Mouse (Mus musculus): ENCODE data around the gene Bag5. TPM values are rescaled to one million over a fixed set of nuclear protein-coding genes. Genes with fewer than 3 reads are reported as not detected.

The Bag5 gene
- 70.8 and 71.5 TPM in 2 replicates for polyA plus RNA-seq (2015; fragmentation: Nextera tagmentation; extraction: Ambion mirVana)

DNA sequence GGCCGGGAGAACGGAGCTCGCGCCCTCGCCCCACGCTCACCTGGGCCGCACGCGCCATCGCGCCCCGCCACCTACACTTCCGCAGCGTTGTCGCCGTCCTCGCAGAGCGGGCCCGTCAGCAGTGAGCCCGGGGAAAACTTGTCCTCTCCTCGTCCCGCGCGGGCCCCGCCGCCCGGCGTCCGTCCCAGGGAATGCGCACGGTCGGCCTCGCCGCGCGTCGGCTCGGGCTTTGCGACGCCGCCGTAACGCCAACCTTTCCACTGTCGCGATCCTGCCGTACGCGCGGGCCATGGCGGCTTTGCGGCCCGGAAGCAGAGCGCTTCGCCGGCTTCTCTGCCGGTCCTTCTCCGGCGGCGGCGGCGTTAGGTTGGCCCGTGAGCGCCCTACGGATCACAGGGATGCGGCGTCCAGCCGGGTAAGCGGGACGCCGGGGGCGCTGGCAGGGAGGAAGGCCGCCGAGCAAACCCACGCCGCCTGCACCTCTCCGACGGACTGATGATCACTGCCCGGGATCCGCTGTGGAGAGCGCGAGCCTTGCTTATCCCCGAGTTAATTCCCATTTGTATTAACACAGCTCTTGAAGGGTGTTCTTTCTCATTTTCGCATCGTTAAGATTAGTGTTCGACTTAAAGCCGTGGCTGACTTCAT is at the start of gene Bag5, which contains the start of gene Apopt1:
Gene Bag5 (minus strand): TSS at position 254 of the 648 bp plus-strand sequence.
Gene Apopt1 (plus strand): TSS at position 258 of the 648 bp plus-strand sequence.
- no peaks in the 10 kb centered on the region for H3K27me3 ChIP-seq (replicated peaks; ENCODE audit: control insufficient read depth, insufficient read depth, low read length)
- H3K9me3 ChIP-seq (ENCODE audit: control insufficient read depth, low read length), result no peaks in the 10 kb centered on the region
- H3K9ac ChIP-seq (replicated peaks; ENCODE audit: low read depth, low read length), result peak within 1 kb of the TSS; percentile 68
- H3K4me3 ChIP-seq (replicated peaks; ENCODE audit: low read length), result peak within 1 kb of the TSS; percentile 69
- peaks cover 19% of the 10 kb centered on the region for H3K4me1 ChIP-seq (replicated peaks; ENCODE audit: control insufficient read depth, insufficient read depth, low read length)
- H3K27ac ChIP-seq (ENCODE audit: low read length), result peak within 1 kb of the TSS; percentile 77
- peak within 1 kb of the TSS; percentile 61 for H3K4me2 ChIP-seq (ENCODE audit: low read length)
- H3K36me3 ChIP-seq (ENCODE audit: control insufficient read depth, insufficient read depth), result peaks cover 22% of the 10 kb centered on the region
- WGBS, result under 1% methylated on average over 82 of the region's 86 CpGs
- peak; percentile 98 for ATAC-seq

DNA sequence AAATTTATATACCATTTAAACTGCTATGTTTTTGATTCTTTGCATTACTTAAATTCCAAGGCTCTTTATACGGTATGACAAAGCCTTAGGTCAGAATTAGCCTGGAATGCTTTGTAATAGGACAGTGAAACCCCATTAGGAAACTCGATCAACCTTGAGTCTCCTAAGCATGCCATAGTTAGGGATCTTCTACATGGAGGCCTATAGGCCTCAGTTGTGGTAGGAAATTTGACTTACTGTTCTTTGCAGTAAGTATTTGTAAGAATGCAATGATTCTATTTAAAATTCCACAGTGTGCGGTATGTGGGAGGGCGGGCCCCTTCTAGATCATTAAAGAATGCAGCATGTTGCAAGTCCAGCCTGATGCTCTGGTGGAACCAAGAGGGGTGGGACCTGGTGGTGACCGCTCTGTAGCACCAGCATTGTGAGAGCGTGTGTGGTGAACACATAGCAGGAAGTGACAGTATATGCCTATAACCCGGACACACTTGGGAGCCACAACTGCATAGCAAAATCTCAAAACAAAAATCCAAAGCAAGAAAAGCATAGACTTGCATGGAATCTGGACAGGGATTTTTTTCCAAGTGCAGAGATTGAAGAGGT is 47.4 kb upstream of the Bag5 start:
- Histone ChIP-seq H3K27ac (ENCODE audit: low read length) (no peak overlapping the region), H3K9ac (replicated peaks; ENCODE audit: low read depth, low read length) (no peak overlapping the region), H3K36me3 (ENCODE audit: control insufficient read depth, insufficient read depth) (no peaks in the 10 kb centered on the region), H3K4me2 (ENCODE audit: low read length) (peak overlapping the region; percentile 96), H3K9me3 (ENCODE audit: control insufficient read depth, low read length) (no peaks in the 10 kb centered on the region), H3K27me3 (replicated peaks; ENCODE audit: control insufficient read depth, insufficient read depth, low read length) (no peaks in the 10 kb centered on the region), H3K4me3 (replicated peaks; ENCODE audit: low read length) (peak overlapping the region; percentile 92), H3K4me1 (replicated peaks; ENCODE audit: control insufficient read depth, insufficient read depth, low read length) (peaks cover 24% of the 10 kb centered on the region)
- ATAC-seq, result no peak
- 63% methylated on average over 7 of the region's 7 CpGs for WGBS

DNA sequence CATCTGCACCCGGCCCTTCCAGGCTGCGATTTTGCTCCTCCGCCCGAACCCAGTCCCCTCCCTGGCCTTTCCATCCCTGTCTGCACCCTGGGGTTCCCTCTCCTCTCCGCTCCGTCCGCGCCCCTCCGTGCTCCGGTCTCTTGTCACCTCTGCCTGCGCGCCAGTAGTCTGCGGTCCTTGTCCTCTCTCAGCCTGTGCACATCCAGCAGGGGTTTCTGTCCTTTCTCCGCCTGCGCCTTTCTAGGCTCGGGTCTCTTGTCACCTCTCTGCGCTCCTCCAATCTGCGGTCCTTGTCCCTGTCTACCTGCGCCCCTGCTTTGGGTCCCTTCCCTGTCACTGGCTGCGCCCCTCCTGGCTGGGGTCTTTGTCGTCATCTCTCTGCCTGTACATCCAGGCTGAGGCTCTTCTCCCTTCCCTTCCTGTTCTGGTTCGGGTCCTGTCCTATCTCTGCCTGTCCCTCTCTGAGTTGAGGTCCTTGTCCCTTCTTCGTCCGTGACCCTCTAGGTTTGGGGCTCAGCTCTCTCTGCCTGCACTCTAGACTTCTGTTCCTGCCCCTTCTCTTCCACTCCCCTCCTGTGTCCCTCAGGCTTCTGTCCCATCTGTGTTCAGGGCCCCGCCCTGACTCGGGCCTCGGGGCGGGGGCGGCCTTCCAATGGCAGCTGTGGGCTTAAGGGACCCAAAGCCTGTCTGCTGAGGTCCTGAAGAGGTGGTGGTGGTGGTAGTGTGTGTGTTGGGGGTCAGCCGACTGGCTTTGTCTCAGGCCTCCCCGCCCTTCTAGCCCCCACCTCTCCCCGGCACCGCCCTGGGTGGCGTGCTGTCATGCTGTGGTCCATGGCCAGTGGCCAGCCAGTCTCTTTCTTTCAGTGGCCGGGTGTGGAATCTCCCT is 46.4 kb upstream of the Bag5 start:
- Histone ChIP-seq H3K4me1 (replicated peaks; ENCODE audit: control insufficient read depth, insufficient read depth, low read length) (peaks cover 24% of the 10 kb centered on the region), H3K27me3 (replicated peaks; ENCODE audit: control insufficient read depth, insufficient read depth, low read length) (no peaks in the 10 kb centered on the region), H3K9me3 (ENCODE audit: control insufficient read depth, low read length) (no peaks in the 10 kb centered on the region), H3K4me3 (replicated peaks; ENCODE audit: low read length) (peak overlapping the region; percentile 92), H3K4me2 (ENCODE audit: low read length) (peak overlapping the region; percentile 96), H3K27ac (ENCODE audit: low read length) (peak overlapping the region; percentile 93), H3K9ac (replicated peaks; ENCODE audit: low read depth, low read length) (peak overlapping the region; percentile 98), H3K36me3 (ENCODE audit: control insufficient read depth, insufficient read depth) (no peaks in the 10 kb centered on the region)
- ATAC-seq, result peak; percentile 52
- under 1% methylated on average over 35 of the region's 35 CpGs for WGBS

DNA sequence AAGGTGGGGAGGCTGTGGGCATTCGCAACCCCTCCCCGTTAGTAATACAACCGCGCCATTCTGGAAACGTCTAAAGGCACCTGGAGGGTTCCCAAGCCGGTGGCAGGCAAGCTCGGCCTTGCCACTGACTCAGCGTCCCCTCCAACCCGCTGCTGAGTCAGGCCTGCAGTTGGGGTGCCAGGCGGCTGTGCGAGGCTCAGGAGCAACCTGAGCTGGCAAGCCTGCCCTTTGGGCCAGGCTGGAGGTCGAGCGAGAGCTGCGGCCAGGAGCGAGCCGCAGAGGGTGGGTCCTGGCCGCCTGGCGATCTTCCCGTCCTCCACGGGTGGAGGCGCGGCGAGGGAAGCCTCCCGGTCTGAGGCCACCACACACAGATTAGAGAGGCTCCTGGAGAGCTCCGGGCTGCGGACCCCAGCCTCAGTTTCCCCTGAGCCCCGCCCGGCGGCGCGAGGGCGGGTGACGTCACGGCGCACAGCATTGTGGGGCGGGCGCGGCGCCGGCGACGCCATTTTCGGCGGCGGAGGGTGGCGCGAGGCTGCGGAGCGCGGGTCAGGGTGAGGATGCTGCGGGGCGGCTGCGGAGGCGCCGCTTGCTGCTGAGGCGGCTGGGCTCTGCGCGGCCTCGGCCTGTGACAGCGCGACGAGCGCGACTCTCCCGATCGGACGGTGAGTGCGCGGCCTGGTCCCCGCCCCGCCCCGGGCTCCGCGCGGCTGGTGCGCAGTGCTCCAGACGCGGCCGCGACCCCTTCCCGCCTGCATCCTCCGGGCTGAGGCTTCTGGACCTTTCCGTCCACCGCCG is 45.5 kb upstream of the Bag5 start, which contains the start of gene Klc1:
Gene Klc1 (plus strand): TSS at position 469 of the 795 bp plus-strand sequence.
- no peaks in the 10 kb centered on the region for H3K9me3 ChIP-seq (ENCODE audit: control insufficient read depth, low read length)
- H3K27me3 ChIP-seq (replicated peaks; ENCODE audit: control insufficient read depth, insufficient read depth, low read length), result no peaks in the 10 kb centered on the region
- WGBS, result under 1% methylated on average over 66 of the region's 85 CpGs
- no peaks in the 10 kb centered on the region for H3K36me3 ChIP-seq (ENCODE audit: control insufficient read depth, insufficient read depth)
- peaks cover 24% of the 10 kb centered on the region for H3K4me1 ChIP-seq (replicated peaks; ENCODE audit: control insufficient read depth, insufficient read depth, low read length)
- peak within 1 kb of the TSS; percentile 98 for H3K9ac ChIP-seq (replicated peaks; ENCODE audit: low read depth, low read length)
- peak; percentile 85 for ATAC-seq
- peak within 1 kb of the TSS; percentile 92 for H3K4me3 ChIP-seq (replicated peaks; ENCODE audit: low read length)
- H3K4me2 ChIP-seq (ENCODE audit: low read length), result peak within 1 kb of the TSS; percentile 96
- H3K27ac ChIP-seq (ENCODE audit: low read length), result peak within 1 kb of the TSS; percentile 93

DNA sequence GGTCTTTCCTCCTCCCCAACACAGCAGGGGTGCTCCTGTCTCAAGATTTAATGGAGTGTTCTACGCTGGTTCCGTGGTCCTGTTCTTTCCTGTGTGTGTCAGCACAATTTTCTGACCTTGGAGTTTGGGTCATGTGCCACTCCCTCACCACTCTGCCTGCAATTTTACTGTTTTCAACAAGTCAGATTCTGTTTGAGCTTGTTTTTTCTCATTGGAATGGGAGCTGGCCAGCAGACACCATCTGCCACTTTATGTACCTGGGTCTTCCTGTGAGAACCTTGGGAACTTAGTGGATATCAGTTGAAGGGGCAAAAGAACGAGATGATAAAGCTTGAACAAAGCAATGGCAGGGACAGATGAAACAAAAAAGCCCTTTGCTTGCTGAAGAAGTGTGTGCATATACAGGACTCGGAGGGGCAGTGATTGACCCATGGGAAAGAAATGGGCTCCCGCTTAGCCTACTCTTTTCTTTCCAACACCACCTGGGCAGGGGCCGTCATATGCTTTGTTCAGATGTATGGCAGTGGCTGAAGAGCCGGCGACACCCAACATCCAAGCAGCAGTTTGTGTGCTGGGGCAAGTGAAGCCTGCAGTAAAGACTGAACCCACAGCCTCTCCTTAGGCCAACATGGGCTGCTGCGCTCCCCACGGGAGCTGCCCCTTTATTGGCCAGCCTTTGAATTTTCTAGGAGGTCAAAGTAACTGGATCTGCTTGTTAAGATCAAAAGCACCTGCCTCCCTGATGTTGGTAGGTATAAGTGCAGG is 44.7 kb upstream of the Bag5 start:
- no peaks in the 10 kb centered on the region for H3K36me3 ChIP-seq (ENCODE audit: control insufficient read depth, insufficient read depth)
- no peak for ATAC-seq
- H3K27me3 ChIP-seq (replicated peaks; ENCODE audit: control insufficient read depth, insufficient read depth, low read length), result no peaks in the 10 kb centered on the region
- H3K9me3 ChIP-seq (ENCODE audit: control insufficient read depth, low read length), result no peaks in the 10 kb centered on the region
- H3K4me1 ChIP-seq (replicated peaks; ENCODE audit: control insufficient read depth, insufficient read depth, low read length), result peaks cover 24% of the 10 kb centered on the region
- peak overlapping the region; percentile 98 for H3K9ac ChIP-seq (replicated peaks; ENCODE audit: low read depth, low read length)
- H3K4me3 ChIP-seq (replicated peaks; ENCODE audit: low read length), result peak overlapping the region; percentile 92
- peak overlapping the region; percentile 93 for H3K27ac ChIP-seq (ENCODE audit: low read length)
- 42% methylated on average over 10 of the region's 10 CpGs for WGBS
- H3K4me2 ChIP-seq (ENCODE audit: low read length), result peak overlapping the region; percentile 96

DNA sequence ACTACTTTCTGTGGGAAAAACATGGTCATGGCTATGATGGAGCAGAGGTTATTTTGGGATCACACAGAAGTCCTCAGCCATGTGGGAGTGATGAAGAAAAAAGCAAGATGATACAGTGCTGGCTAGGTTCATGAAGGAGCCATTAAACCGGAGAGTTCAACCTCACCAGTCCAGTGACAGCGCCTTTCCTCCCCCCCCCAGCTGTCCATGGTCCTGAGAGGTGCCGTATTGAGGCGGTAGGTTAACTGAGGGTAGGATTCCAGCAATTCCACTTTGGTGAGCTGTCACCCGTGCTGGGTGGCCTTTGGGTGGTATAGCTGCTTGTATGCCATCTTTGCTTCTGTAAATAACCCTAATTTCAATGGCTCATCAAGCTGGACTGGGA is 43.6 kb upstream of the Bag5 start:
- H3K27me3 ChIP-seq (replicated peaks; ENCODE audit: control insufficient read depth, insufficient read depth, low read length), result no peaks in the 10 kb centered on the region
- H3K9ac ChIP-seq (replicated peaks; ENCODE audit: low read depth, low read length), result no peak overlapping the region
- no peak overlapping the region for H3K4me2 ChIP-seq (ENCODE audit: low read length)
- 59% methylated on average over 5 of the region's 5 CpGs for WGBS
- H3K27ac ChIP-seq (ENCODE audit: low read length), result no peak overlapping the region
- no peaks in the 10 kb centered on the region for H3K36me3 ChIP-seq (ENCODE audit: control insufficient read depth, insufficient read depth)
- H3K9me3 ChIP-seq (ENCODE audit: control insufficient read depth, low read length), result no peaks in the 10 kb centered on the region
- peaks cover 21% of the 10 kb centered on the region for H3K4me1 ChIP-seq (replicated peaks; ENCODE audit: control insufficient read depth, insufficient read depth, low read length)
- ATAC-seq, result no peak
- no peak overlapping the region for H3K4me3 ChIP-seq (replicated peaks; ENCODE audit: low read length)

DNA sequence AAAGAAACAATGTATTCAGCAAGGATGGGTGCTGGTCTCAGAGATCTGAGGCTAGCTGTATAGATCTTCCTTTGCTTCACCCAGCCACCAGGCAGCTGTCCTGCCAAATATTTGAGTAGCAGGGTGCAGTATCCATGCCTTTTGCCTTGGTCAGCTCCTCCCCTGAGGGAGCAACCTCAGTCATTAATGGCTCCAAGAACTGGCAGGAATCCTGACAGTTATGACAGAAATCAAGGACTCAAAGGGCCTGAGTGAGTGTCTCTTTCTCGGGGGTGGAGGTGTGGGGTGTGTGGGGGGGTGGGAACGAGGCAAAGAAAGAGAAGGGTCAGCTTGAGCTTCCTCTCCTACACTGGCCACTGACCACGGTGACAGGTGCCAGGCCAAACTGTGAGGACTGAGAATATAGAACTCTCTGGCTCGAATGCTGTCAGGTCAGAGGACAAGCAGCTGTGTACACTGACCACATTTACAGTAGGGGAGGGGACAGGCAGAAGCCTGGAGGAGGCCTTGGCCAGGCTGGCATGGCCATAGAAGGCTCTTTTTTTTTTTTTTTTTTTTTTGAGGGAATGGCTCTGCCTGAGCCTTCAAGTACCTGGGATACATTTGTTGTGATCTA is 43.1 kb upstream of the Bag5 start:
- Histone ChIP-seq H3K9me3 (ENCODE audit: control insufficient read depth, low read length) (no peaks in the 10 kb centered on the region), H3K9ac (replicated peaks; ENCODE audit: low read depth, low read length) (no peak overlapping the region), H3K27me3 (replicated peaks; ENCODE audit: control insufficient read depth, insufficient read depth, low read length) (no peaks in the 10 kb centered on the region), H3K27ac (ENCODE audit: low read length) (no peak overlapping the region), H3K4me2 (ENCODE audit: low read length) (no peak overlapping the region), H3K4me3 (replicated peaks; ENCODE audit: low read length) (no peak overlapping the region), H3K4me1 (replicated peaks; ENCODE audit: control insufficient read depth, insufficient read depth, low read length) (peaks cover 20% of the 10 kb centered on the region), H3K36me3 (ENCODE audit: control insufficient read depth, insufficient read depth) (no peaks in the 10 kb centered on the region)
- WGBS, result 71% methylated on average over 4 of the region's 4 CpGs
- ATAC-seq, result no peak

DNA sequence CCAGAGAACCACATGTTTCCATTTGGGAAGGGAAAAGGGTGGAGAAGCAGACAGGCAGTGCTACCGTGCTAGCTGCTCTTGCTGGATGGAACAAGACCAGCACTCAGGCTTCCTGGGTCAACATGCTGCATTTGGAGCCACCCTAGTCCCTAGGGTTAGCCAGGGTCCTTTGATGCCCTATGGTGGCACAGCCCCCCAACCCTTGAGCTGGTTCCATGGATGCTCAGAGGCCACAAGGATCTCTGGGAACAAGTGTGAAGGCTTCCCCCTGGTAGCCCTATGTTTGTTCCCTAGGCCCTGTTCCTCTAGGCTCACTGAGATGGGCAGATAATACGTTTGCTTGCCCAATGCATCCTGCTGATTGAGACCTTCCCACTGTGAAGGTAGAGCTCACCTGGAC is 42.2 kb upstream of the Bag5 start:
- 51% methylated on average over 2 of the region's 2 CpGs for WGBS
- ATAC-seq, result no peak
- Histone ChIP-seq H3K4me3 (replicated peaks; ENCODE audit: low read length) (no peak overlapping the region), H3K27ac (ENCODE audit: low read length) (no peak overlapping the region), H3K9ac (replicated peaks; ENCODE audit: low read depth, low read length) (no peak overlapping the region), H3K4me2 (ENCODE audit: low read length) (no peak overlapping the region), H3K4me1 (replicated peaks; ENCODE audit: control insufficient read depth, insufficient read depth, low read length) (peaks cover 13% of the 10 kb centered on the region), H3K36me3 (ENCODE audit: control insufficient read depth, insufficient read depth) (no peaks in the 10 kb centered on the region), H3K9me3 (ENCODE audit: control insufficient read depth, low read length) (no peaks in the 10 kb centered on the region), H3K27me3 (replicated peaks; ENCODE audit: control insufficient read depth, insufficient read depth, low read length) (no peaks in the 10 kb centered on the region)

All from forebrain, embryonic 16.5 days (tissue).